Mouse (Mus musculus): ENCODE results near the gene Olfr985. TPM values are rescaled to one million over a fixed set of nuclear protein-coding genes. Genes with fewer than 3 reads are reported as not detected.

The Olfr985 gene
- polyA plus RNA-seq (2012; ENCODE audit: low replicate concordance): not detected in 2 replicates

GRCm38 (mm10) chr9:40130084-40130483, at the start of gene Olfr985:
TSS of gene Olfr985 (minus strand) at chr9:40130184.

GRCm38 (mm10) chr9:40114106-40114505, 15.9 kb downstream of the Olfr985 start, which contains the start of gene Olfr984:
TSS of gene Olfr984 (minus strand) at chr9:40114206.

GRCm38 (mm10) chr9:40093495-40093894, 36.5 kb downstream of the Olfr985 start, which contains the start of gene Olfr983:
TSS of gene Olfr983 (minus strand) at chr9:40093595.

Other genes starting within 250 kb of the Olfr985 start
- gene Olfr229, start 222.8 kb downstream of the Olfr985 start, polyA plus RNA-seq (2012; ENCODE audit: low replicate concordance): not detected in 2 replicates
- gene Olfr974, start 192.7 kb downstream of the Olfr985 start, polyA plus RNA-seq (2012; ENCODE audit: low replicate concordance): not detected in 2 replicates
- 0.05 TPM in 1 of 2 replicates, not detected in the other for gene Olfr975, start 178.1 kb downstream of the Olfr985 start, polyA plus RNA-seq (2012; ENCODE audit: low replicate concordance)
- gene Olfr976, start 169.1 kb downstream of the Olfr985 start, polyA plus RNA-seq (2012; ENCODE audit: low replicate concordance): not detected in 2 replicates
- gene Olfr978, start 138.1 kb downstream of the Olfr985 start, polyA plus RNA-seq (2012; ENCODE audit: low replicate concordance): not detected in 2 replicates
- not detected in 2 replicates for gene Olfr979, start 126.7 kb downstream of the Olfr985 start, polyA plus RNA-seq (2012; ENCODE audit: low replicate concordance)
- not detected in 2 replicates for gene Olfr980, start 120.6 kb downstream of the Olfr985 start, polyA plus RNA-seq (2012; ENCODE audit: low replicate concordance)
- not detected in 2 replicates for gene Olfr981, start 108.7 kb downstream of the Olfr985 start, polyA plus RNA-seq (2012; ENCODE audit: low replicate concordance)
- not detected in 2 replicates for gene Olfr982, start 56.4 kb downstream of the Olfr985 start, polyA plus RNA-seq (2012; ENCODE audit: low replicate concordance)
- gene Olfr983, start 36.6 kb downstream of the Olfr985 start, polyA plus RNA-seq (2012; ENCODE audit: low replicate concordance): not detected in 2 replicates
- gene Olfr984, start 16.0 kb downstream of the Olfr985 start, polyA plus RNA-seq (2012; ENCODE audit: low replicate concordance): not detected in 2 replicates
- gene Tmem225, start 17.9 kb upstream of the Olfr985 start, polyA plus RNA-seq (2012; ENCODE audit: low replicate concordance): not detected in 2 replicates
- not detected in 2 replicates for gene Olfr986, start 50.7 kb upstream of the Olfr985 start, polyA plus RNA-seq (2012; ENCODE audit: low replicate concordance)
- 0.52 and 1.1 TPM in 2 replicates for gene Zfp202, start 62.1 kb upstream of the Olfr985 start, polyA plus RNA-seq (2012; ENCODE audit: low replicate concordance)
- not detected in 2 replicates for gene Scn3b, start 139.0 kb upstream of the Olfr985 start, polyA plus RNA-seq (2012; ENCODE audit: low replicate concordance)